Mouse (Mus musculus) embryo, embryonic 11 days (tissue): ENCODE data around the gene Pxn.

ENCODE experiments used
- DNase-seq: peaks from one replicate; pipeline ENCODE4 v3.0.0-alpha.2; 2015

Pxn gene

GRCm38 (mm10) chr5:115506454-115507201 lies at the start of gene Pxn:
Gene Pxn (plus strand): TSS chr5:115506676.
- peak; percentile 94 for DNase-seq

- no peak for DNase-seq
Observed at GRCm38 (mm10) chr5:115458918-115459317, 47.6 kb upstream of the Pxn start.

- no peak for DNase-seq
Observed at GRCm38 (mm10) chr5:115464408-115465115, 41.9 kb upstream of the Pxn start.

- no peak for DNase-seq
Observed at GRCm38 (mm10) chr5:115465642-115466420, 40.6 kb upstream of the Pxn start, which contains the start of gene Pla2g1b. Gene Pla2g1b (plus strand): TSS chr5:115466262.

GRCm38 (mm10) chr5:115469791-115470190 lies 36.7 kb upstream of the Pxn start:
- DNase-seq = no peak

- DNase-seq = peak; percentile 76
Observed at GRCm38 (mm10) chr5:115470766-115471531, 35.5 kb upstream of the Pxn start.

- no peak for DNase-seq
Observed at GRCm38 (mm10) chr5:115473191-115473590, 33.3 kb upstream of the Pxn start.

- no peak for DNase-seq
Observed at GRCm38 (mm10) chr5:115474174-115474828, 32.2 kb upstream of the Pxn start.

- DNase-seq = peak; percentile 84
Observed at GRCm38 (mm10) chr5:115475337-115476106, 31.0 kb upstream of the Pxn start.

GRCm38 (mm10) chr5:115476107-115476727 lies 30.3 kb upstream of the Pxn start:
- DNase-seq = no peak

- no peak for DNase-seq
Observed at GRCm38 (mm10) chr5:115479561-115479960, 26.9 kb upstream of the Pxn start.

- no peak for DNase-seq
Observed at GRCm38 (mm10) chr5:115480101-115480500, 26.4 kb upstream of the Pxn start.

GRCm38 (mm10) chr5:115482390-115483265 lies 23.8 kb upstream of the Pxn start:
- DNase-seq = no peak

GRCm38 (mm10) chr5:115483385-115483784 lies 23.1 kb upstream of the Pxn start:
- no peak for DNase-seq

- DNase-seq = peak; percentile 97
Observed at GRCm38 (mm10) chr5:115483947-115484920, 22.2 kb upstream of the Pxn start, which contains the start of gene Sirt4. Gene Sirt4 (minus strand): TSS chr5:115484725.

- DNase-seq = no peak
Observed at GRCm38 (mm10) chr5:115484996-115485395, 21.5 kb upstream of the Pxn start.

- no peak for DNase-seq
Observed at GRCm38 (mm10) chr5:115485489-115486205, 20.8 kb upstream of the Pxn start.

- no peak for DNase-seq
Observed at GRCm38 (mm10) chr5:115486726-115487125, 19.8 kb upstream of the Pxn start.
